Mouse (Mus musculus) thymus, postnatal 25 days (tissue): ENCODE data around the gene Coa6.
A peak's percentile ranks its signal among the peaks of the same experiment; 100 is the strongest.
"Not testable (repeated sequence)": the region's sequence is repeated elsewhere in the genome, so short reads cannot be mapped to it uniquely, and the experiment has no call there.

Source experiments
- DNase-seq: peaks from one replicate; pipeline ENCODE4 v3.0.0; 2022

Gene Coa6

DNA sequence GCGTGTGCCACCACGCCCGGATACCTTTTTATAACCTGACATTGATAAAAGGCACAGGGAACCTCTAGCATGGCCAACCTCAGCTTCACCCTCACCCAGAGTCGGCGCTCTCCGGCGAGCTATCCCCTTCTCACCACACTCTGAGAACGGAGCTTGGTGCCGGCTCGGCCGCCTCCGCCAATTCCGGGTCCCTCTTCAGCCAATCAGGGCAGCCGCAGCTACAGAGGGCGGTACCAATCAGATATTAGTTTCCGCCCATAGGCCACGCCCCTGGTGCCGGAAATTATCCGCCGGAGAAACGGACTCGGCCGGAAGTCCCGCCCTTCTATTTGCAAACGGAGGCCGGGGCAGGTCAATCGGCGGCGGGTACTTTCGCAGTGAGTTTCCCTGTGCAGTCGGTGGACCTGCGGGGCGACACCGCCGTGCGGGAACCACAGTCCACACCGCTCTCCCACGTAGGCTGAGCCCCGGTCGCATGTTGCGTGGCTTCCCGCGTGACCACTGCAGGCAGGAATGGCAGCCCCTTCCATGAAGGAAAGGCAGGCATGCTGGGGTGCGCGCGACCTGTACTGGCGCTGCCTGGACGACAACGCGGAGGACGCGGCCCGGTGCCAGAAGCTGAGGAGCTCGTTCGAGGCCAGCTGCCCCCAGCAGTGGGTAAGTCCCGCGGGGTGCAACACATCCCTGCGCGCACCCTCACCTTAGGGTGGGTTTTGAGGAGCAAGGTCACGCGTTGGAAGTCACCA lies at the start of gene Coa6:
Gene Coa6 (plus strand): TSS at position 342 of the 746 bp plus-strand sequence.
- peak; percentile 98 for DNase-seq

GRCm38 (mm10) chr8:126379580-126379979 lies 42.7 kb upstream of the Coa6 start:
- DNase-seq, result no peak

DNA sequence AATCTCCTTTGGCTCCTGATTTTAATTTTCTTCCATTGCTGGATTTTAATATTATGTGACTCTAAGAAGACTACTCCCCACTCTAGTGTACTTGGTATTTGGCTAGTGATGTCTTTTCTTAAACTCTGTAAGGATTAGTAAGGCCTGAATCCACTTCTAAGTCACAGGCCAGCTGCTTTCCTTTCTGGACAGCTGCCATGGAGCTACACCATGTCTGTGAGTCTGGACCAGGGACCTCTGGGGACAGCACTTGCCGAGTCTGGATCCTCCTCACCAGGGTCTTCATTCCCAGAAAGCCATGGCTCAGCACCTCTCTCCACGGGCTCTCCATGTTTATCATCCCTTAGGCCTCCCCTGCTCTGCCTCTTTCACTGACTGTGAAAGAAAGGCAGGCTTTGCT lies 42.2 kb upstream of the Coa6 start:
- DNase-seq, result no peak

GRCm38 (mm10) chr8:126381299-126381698 lies 41.0 kb upstream of the Coa6 start:
- no peak for DNase-seq

- DNase-seq, result no peak
Measured at GRCm38 (mm10) chr8:126382216-126382615, 40.1 kb upstream of the Coa6 start.

DNA sequence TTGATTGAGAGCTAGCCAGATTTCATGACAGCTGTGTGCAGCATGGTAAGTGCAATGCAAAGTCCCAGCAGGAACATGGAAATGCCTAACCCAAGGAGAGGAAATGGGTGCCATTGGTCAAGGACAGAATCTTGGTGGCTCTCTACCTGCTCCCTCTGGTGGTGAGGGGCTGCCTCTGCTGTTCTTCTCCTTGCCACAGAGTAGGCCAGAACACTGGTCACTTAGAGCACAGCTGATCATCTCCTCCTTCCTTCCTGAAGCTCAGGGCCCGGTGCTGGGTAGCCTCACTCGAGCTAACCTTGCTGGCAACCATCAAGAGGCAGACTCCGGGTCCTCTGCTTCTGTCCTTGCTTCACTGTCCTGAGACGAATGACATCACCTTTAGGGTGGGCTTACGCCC lies 39.6 kb upstream of the Coa6 start:
- peak; percentile 8 for DNase-seq

GRCm38 (mm10) chr8:126387566-126387965 lies 34.7 kb upstream of the Coa6 start:
- no peak for DNase-seq

- DNase-seq, result no peak
Measured at GRCm38 (mm10) chr8:126391541-126391940, 30.8 kb upstream of the Coa6 start.

- no peak for DNase-seq
Measured at GRCm38 (mm10) chr8:126395386-126395785, 26.9 kb upstream of the Coa6 start.

DNA sequence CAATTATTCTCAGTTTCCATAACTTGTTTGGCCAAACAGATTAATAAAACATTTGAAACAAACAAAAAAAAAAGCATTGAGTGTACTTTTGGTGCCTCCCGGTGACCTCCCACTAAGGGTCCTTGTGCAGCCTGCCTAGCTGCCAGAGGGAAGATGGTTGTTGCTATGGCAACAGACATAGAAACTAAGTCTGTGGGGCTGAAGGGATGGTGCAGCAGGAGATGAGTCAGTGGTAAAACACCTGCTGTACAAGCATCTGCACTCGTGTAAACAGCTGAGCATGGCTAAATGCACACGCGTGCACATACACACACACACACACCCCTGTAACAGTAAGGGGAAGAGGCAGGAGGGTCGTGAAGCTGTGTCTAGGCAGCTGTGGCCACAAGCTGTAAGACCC lies 26.4 kb upstream of the Coa6 start:
- DNase-seq, result no peak

DNA sequence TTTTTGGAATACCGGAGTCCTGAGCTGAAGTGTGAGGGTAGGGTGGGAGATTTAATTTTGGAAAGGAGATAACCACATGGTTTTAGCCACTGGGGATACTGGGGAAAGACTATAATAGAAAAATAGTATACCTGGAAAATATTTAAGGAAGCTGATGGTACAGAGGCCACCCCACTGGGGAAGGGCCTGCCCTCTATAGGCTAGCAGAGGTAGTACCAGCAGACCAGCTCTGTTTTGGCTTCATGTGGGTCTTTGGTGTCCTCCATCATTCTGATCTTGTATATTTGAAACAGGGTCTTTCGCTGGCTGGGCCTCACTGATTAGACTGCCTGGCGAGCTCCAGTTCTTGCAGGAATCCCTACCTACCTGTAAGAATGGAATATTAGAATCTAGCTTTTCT lies 24.0 kb upstream of the Coa6 start:
- DNase-seq, result no peak

DNA sequence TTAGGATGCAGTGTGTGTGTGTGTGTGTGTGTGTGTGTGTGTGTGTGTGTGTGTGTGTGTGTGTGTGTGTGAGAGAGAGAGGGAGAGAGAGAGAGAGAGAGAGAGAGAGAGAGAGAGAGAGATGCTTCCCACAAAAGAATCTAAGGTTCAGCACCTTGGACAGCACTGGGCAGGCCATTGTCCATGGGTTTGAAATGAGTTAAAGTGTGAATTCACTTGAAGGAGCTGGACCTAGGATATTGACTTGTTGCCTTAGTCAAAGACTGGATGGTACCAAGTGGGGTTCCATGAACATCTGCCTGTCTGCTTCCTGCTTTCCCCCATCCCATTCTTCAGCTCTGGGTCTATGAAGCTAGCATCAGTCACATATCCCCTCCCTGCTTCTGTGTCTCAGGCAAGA lies 17.8 kb upstream of the Coa6 start:
- not testable (repeated sequence) for DNase-seq

DNA sequence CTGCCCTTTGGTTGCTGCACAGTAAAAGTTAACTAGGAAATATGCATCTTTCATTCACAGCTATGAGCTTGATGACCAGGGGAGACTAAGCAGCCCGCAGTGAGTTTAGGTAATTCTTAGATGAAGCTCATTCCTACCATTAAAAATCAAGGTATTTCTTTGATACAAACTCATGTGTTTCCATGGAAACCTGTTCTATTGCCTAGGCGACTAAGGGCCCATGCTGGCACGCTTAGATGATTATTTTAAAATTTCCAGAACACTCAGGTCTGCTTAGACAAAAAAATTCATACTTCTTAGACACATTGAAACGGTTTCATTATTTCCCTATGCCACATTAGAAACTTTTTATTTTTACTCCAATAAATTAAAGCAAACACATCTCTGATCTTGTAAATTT lies 17.3 kb upstream of the Coa6 start:
- no peak for DNase-seq

DNA sequence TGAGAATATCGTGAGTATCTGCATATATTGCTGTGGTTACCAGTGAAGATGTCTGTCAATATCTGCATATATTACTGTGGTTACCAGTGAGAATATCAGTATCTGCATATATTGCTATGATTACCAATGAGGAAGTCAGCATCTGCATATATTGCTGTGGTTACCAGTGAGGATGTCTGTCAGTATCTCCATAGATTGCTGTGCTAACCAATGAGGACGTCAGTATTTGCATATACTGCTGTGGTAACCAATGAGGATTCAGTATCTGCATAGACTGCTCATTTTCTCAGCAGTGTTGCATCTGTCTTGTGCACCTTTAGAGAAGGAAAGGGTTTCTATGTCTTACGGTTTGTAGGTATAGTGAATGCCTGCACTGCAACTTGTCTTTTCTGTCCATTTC lies 1.5 kb upstream of the Coa6 start:
- DNase-seq, result no peak

DNA sequence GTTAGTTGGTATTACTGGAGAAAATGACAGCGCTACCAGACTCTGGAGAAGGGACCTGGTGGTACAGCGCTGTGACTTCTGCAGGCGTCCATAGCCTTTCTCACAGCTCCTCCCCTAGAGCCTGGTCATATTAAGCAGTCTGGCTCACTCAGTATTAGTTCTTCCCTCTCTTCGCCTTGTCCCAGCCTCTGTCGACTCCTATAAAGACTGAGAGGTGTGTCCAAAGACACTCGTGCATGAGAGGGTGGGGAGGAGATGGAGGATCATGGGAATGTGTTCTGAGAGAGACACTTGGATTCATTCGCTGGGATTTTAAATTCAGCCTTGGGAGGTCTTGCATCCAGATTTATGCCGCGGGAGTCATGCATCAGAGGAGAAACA lies 595 bp downstream of the Coa6 start:
- no peak for DNase-seq

DNA sequence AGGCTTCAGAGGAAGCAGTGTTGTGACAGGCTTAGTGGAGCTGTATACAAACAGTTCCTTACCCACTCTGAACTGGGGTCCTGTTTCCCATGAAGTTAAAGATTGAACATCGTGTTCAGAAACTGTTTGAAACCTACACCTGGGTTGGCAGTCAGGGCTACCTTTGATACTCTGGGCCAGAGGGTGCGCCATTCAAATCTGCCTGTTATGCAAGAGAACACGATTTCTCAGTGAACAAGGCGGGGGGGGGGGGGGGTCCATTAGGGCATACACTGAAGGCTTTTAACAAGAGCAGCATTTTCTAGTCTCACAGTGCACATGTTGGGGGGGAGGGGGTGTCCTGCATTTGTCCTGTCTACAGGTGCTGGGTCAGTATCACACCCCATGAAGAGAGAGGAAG lies 1.8 kb downstream of the Coa6 start:
- no peak for DNase-seq

- no peak for DNase-seq
Measured at GRCm38 (mm10) chr8:126424946-126425345, 2.6 kb downstream of the Coa6 start.

- DNase-seq, result no peak
Measured at GRCm38 (mm10) chr8:126429635-126430034, 7.3 kb downstream of the Coa6 start.

- DNase-seq, result no peak
Measured at GRCm38 (mm10) chr8:126433827-126434226, 11.5 kb downstream of the Coa6 start.

DNA sequence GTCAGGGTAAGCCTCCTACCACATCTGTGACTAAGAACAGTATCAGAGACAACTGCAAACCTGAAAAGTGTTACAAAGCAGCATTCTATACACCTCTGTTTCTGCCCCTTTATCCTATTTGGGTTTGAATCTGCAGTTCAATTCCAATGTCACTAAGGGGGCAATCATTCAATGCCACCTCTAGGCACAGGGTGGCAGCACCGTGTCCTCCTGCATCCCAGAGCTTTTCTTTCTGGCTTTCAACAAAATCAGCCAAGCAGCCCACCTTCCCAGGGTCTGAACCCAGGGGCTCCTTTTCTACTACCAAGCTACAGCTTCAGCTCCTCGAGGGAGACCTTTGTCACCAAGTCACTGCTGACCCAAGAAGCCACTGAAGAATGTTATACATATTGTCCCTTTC lies 16.6 kb downstream of the Coa6 start:
- no peak for DNase-seq

GRCm38 (mm10) chr8:126451158-126451557 lies 28.8 kb downstream of the Coa6 start:
- DNase-seq, result no peak

DNA sequence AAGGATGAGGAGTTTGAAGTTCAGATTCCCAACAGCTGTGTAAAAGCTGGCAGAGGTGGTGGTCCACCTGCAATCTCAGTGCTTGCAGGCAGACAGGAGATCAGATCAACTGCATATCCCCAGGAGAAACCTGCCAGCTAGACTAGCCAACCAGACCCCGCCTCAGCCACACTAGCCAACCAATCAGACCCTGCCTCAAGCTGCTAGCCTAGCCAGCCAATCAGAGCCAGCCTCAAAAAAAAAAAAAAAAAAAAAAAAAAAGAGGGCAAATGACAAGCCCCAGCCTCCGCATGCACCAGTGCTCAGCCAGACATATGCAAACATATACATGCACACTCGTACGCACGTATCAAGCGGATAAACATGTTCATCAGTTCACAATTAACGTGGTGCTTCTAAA lies 33.1 kb downstream of the Coa6 start:
- peak; percentile 28 for DNase-seq

GRCm38 (mm10) chr8:126460274-126460673 lies 38.0 kb downstream of the Coa6 start:
- peak; percentile 76 for DNase-seq

GRCm38 (mm10) chr8:126461735-126462134 lies 39.4 kb downstream of the Coa6 start:
- no peak for DNase-seq

DNA sequence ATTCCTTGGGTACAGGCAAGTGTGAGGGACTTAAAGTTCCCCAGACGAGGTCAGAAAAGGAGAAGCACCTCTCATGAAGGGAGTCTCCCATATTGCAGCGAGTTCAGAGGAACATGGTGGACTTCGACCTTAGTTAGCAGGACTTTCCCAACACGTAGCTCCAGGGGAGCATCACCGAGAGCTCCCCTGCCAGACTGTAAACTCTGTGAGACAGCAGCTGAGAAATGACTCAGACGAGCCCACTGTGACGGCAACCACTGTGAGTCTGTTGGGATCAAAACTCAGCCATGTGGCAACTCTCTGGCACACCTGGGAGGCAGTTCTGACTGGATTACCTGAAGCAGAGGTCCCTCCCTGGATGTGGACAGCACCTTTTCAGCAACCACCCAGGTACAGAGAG lies 41.8 kb downstream of the Coa6 start:
- DNase-seq, result no peak
